Mouse (Mus musculus): ENCODE measurements around the gene Cct8l1.

Cct8l1 gene

GRCm38 (mm10) chr5:25529529-25530421, 13.9 kb downstream of the Cct8l1 start:
- DNase-seq (ENCODE audit: low read depth), result peak; percentile 98

- DNase-seq (ENCODE audit: low read depth), result no peak
Measured at GRCm38 (mm10) chr5:25530629-25531028, 14.8 kb downstream of the Cct8l1 start.

GRCm38 (mm10) chr5:25532256-25533147, 16.6 kb downstream of the Cct8l1 start:
- no peak for DNase-seq (ENCODE audit: low read depth)

GRCm38 (mm10) chr5:25533298-25533697, 17.4 kb downstream of the Cct8l1 start:
- no peak for DNase-seq (ENCODE audit: low read depth)

GRCm38 (mm10) chr5:25535566-25535965, 19.7 kb downstream of the Cct8l1 start:
- DNase-seq (ENCODE audit: low read depth), result no peak

GRCm38 (mm10) chr5:25536451-25536850, 20.6 kb downstream of the Cct8l1 start:
- no peak for DNase-seq (ENCODE audit: low read depth)

GRCm38 (mm10) chr5:25536921-25537409, 21.1 kb downstream of the Cct8l1 start:
- no peak for DNase-seq (ENCODE audit: low read depth)

GRCm38 (mm10) chr5:25540412-25540811, 24.5 kb downstream of the Cct8l1 start:
- DNase-seq (ENCODE audit: low read depth), result no peak

GRCm38 (mm10) chr5:25540921-25541320, 25.1 kb downstream of the Cct8l1 start:
- DNase-seq (ENCODE audit: low read depth), result no peak

GRCm38 (mm10) chr5:25541661-25542060, 25.8 kb downstream of the Cct8l1 start:
- no peak for DNase-seq (ENCODE audit: low read depth)

- no peak for DNase-seq (ENCODE audit: low read depth)
Measured at GRCm38 (mm10) chr5:25544061-25544460, 28.2 kb downstream of the Cct8l1 start.

- no peak for DNase-seq (ENCODE audit: low read depth)
Measured at GRCm38 (mm10) chr5:25544566-25544965, 28.7 kb downstream of the Cct8l1 start.

- no peak for DNase-seq (ENCODE audit: low read depth)
Measured at GRCm38 (mm10) chr5:25546912-25547311, 31.0 kb downstream of the Cct8l1 start.

- no peak for DNase-seq (ENCODE audit: low read depth)
Measured at GRCm38 (mm10) chr5:25550912-25551311, 35.0 kb downstream of the Cct8l1 start.

GRCm38 (mm10) chr5:25554210-25554609, 38.3 kb downstream of the Cct8l1 start:
- DNase-seq (ENCODE audit: low read depth), result no peak

- no peak for DNase-seq (ENCODE audit: low read depth)
Measured at GRCm38 (mm10) chr5:25554689-25555088, 38.8 kb downstream of the Cct8l1 start.

GRCm38 (mm10) chr5:25555684-25556083, 39.8 kb downstream of the Cct8l1 start:
- DNase-seq (ENCODE audit: low read depth), result no peak

- no peak for DNase-seq (ENCODE audit: low read depth)
Measured at GRCm38 (mm10) chr5:25556363-25556762, 40.5 kb downstream of the Cct8l1 start.

All from c-Kit-positive CD71-negative TER-119-negative erythroid progenitor cells, embryonic 14.5 days (primary cell).